Comparison of ENCODE assay signal across 1 mouse cellular context in genomic region chr13:96434899-96435331, GRCm38 (mm10).
TF ChIP-seq lines count a peak whose summit lies in the region.

No protein-coding gene starts in this region.

TF ChIP-seq in MEL, 35 proteins besides CTCF, POLR2A, EP300 and RAD21 (continued from another document):
- TF ChIP-seq SIN3A (IDR thresholded peaks at IDR 0.05; ENCODE audit: low read length) (no peak), CHD1 (IDR thresholded peaks at IDR 0.05; ENCODE audit: low read depth, low read length) (no peak), ZNF384 (IDR thresholded peaks at IDR 0.05; ENCODE audit: low read depth, low read length) (no peak), MAX (IDR thresholded peaks at IDR 0.05; ENCODE audit: low read length) (no peak), NRF1 (IDR thresholded peaks at IDR 0.05; ENCODE audit: insufficient read depth, low read depth, low read length, poor library complexity, severe bottlenecking) (no peak), HCFC1 (IDR thresholded peaks at IDR 0.05; ENCODE audit: low read depth, low read length) (no peak), ZKSCAN1 (IDR thresholded peaks at IDR 0.05; ENCODE audit: low read depth, low read length) (no peak), KAT2A (conservative IDR thresholded peaks at IDR 0.05; ENCODE audit: low read depth, low read length) (no peak), TAL1 (IDR thresholded peaks at IDR 0.05; ENCODE audit: low read length) (no peak), MAZ (IDR thresholded peaks at IDR 0.05; ENCODE audit: low read depth, low read length) (no peak), POLR2AphosphoS2 (IDR thresholded peaks at IDR 0.05; ENCODE audit: low read length) (no peak), MYC (IDR thresholded peaks at IDR 0.05; ENCODE audit: low read depth, low read length) (no peak), MAFK (IDR thresholded peaks at IDR 0.05; ENCODE audit: borderline replicate concordance, low read depth, low read length) (no peak), CHD2 (IDR thresholded peaks at IDR 0.05; ENCODE audit: low read length) (no peak), RCOR1 (IDR thresholded peaks at IDR 0.05; ENCODE audit: low read depth, low read length) (no peak), ZC3H11A (IDR thresholded peaks at IDR 0.05; ENCODE audit: low read depth, low read length) (no peak)
